Mouse (Mus musculus) ovary, postnatal 36 days (tissue): ENCODE results near the gene Ruvbl2.
"Not testable (repeated sequence)": the region's sequence is repeated elsewhere in the genome, so short reads cannot be mapped to it uniquely, and the experiment has no call there.

Experiments
- DNase-seq: peaks from one replicate; pipeline ENCODE4 v3.0.0; 2022; ENCODE audit warnings: low spot score, mixed read lengths

Gene Ruvbl2

DNA sequence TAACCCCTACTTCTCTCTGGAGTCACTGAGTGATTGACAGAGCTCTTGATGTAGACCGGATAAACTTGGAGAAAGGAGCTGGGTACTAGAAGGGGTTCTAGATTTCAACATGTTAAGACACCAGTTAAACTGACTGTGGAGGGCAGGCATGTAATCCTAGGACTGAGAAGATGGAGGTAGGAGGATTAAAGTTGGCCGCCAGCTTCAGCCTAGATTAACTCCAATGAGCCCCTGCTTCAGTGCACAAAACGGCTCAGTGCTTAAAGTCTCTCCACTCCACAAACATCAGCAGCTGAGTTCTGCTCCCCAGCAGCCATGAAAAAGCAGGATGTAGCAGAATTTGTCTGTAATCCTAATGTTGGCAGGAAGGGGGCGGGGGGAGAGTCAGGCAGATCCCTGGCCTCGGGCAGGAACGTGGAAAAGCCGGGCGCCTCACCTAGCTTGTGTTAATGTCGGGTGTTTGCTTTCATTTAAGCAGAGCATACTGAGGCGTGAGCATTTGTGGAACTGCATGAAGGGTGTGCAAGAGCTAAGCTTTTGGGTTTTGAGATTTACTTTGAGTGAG, 36.3 kb downstream of the Ruvbl2 start:
- DNase-seq, result no peak

DNA sequence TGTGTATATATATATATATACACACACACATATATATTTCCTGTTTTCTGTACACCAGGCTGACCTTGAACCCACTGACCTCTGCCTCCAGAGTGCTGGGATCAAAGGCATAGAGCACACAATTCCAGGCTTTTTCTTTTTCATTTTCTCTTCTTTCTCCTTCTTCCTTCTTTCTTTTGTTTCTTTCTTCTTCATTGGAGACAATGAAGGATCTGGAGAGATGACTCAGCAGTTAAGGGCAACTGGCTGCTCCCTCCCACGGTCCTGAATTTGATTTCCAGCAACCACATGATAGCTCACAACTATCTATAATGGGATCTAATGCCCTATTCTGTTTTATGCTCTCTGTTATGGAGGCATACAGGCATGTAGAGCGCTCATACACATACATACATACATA, 41.1 kb downstream of the Ruvbl2 start:
- DNase-seq, result no peak

DNA sequence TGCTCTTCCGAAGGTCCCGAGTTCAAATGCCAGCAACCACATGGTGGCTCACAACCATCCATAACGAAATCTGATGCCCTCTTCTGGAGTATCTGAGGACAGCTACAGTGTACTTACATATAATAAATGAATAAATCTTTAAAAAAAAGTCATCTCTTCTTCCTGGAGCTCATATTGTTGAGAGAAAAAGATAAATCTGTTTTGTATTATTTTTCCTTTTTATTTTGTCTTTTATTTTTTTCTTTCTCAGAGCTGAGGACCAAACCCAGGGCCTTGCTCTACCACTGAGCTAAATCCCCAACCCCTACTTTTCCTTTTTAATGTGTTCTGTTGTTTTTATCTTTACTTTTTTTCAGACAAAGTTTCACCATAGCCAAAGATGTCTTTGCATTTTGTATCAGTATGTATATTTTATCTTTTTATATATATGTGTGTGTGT, 41.5 kb downstream of the Ruvbl2 start:
- not testable (repeated sequence) for DNase-seq

DNA sequence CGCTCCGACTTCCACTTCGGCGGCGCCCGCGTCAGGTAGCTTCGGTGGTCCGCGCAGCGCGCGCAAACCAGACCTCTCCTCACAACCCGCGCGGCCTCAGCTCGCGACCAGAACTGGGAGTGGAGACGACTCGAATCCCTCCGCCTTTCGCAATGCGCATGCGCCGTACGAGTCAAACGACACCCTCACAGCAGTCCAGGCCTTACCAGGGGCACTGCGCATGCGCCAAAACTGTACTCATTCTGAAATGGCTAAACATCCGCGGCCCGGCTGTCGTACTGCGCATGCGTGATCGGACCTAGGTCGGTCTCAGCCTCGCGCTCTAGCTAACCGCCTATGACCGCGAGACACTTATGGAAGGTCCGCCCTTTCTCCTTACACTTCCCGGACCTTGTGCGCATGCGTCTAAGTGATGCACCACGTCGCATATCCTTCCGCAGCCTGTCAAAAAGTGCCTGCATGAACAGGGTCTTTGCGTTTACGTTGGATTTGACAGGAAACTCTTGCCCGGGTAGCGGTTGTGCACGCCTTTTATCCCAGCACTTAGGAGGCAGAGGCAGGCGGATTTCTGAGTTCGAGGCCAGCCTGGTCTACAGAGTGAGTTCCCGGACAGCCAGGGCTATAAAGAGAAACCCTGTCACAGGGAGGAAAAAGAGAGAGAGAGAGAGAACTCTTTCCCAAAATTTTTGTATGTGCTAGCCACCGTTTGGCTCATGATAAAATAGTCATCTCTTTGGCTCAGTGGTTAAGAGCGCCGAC, 42.1 kb downstream of the Ruvbl2 start, which contains the start of gene Snrnp70:
Gene Snrnp70, minus strand, starts transcription at position 165 of the 759 bp plus-strand sequence.
- DNase-seq, result peak; percentile 100

DNA sequence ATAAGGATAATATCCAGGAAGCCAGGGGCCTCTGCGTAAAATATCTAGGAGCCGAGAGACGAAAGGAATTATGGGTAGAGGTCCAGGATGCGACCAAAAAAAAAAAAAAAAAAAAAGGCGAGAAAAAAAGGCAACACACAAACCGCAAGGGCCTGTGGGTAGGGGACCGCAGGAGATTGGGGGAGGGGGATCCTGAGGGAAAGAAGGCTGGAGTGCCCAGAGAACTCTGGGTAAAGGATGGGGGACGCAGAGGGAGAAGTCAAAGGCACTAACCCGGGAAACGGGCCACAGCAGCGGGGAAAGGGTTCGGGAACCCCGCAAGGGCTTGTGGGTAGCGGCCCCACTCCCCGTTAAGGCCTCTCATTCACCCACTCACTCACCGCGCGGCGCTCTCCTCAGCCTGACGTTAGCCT, 42.8 kb downstream of the Ruvbl2 start:
- DNase-seq, result no peak

DNA sequence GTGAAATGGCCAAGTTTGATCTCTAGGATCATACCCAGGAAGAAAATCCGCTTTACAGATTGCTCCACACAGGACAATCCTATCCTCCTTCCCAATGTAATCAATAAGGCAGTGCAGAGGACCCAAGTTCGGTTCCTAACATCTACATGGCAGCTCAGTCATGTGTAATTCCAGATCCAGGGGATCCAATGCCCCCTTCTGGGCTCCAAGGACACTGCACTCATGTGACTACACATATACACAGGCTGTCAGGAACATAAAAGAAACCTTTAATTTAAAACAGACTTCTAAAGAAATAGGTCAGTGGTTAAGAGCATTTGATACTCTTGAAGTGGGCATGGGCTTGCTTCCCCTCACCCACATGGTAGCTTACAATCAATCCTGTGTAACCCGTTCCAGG, 51.8 kb downstream of the Ruvbl2 start:
- no peak for DNase-seq

DNA sequence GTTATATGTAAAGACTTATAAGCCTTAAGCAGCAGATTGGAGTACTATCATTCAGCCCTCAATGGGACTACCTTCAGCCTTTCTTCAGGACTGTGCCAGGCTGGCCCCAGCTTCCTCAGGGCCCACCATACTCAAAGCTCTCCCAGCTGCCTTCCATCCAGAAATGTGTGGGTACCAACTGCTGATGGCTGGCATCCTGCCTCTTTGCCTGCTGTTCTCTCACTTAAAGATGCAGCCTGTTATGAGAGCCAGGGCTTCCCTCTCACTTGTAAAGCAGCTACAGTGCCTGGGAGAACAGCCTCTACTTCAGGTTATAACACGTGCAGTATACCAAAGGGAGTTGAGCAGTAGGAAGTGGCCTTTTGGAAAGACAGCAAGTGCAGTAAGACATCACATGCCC, 61.8 kb downstream of the Ruvbl2 start:
- no peak for DNase-seq

DNA sequence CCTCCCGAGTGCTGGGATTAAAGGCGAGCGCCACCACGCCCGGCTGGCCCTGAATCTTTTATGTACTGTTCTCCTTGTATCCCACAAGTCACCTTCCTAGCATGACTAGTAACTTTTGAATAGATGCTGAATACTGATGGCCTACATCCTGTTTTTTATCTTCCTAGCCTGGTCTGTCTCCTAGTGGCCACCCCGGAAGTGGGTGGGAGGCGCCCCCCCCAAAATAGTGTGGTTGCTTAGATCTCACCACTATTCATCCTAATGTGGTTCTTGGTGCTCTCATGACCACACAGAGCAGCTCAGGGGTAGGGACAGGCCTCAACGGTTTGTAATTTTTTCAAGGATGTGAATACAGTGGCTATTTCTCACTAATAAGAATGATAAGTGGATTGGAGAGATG, 63.3 kb downstream of the Ruvbl2 start:
- DNase-seq, result no peak

DNA sequence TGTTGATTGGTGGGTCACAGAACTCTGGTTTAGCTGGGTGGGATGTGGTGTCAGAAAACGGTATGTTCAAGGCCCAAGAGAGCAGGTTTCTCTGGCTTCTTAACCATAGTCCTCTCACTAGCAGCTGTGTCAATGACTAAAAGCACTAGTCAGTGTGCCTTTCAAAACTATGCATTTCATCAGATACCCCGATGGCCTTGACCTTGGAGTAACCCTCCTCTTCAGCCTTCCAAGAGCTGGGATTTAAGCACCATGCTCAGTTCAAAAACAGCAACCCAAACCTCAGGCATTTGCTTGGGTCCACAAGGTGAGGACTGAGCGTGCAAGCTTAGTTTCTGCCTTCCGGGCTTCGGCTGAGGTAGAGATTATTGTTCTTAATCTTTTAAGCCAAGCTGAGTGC, 65.5 kb downstream of the Ruvbl2 start:
- no peak for DNase-seq
